In genomic region chr15:21437924-21438323, GRCm38 (mm10) we compare ENCODE assay signal across 12 mouse cellular contexts.
"Had no signal": no experiment of that assay in that cellular context is flagged by ENCODE, and none has a peak within 500 bp of the region (broad histone marks: within the 10 kb centered on the region; RNA-seq: fewer than 3 reads in every experiment).

No protein-coding gene starts in this region.

- H3K9me3 ChIP-seq: intestine, embryonic 15.5 days; limb, embryonic 13.5 days had no signal

- ATAC-seq: intestine, embryonic 15.5 days had no signal

- H3K27me3 ChIP-seq: intestine, embryonic 15.5 days; limb, embryonic 13.5 days had no signal

- H3K4me1 ChIP-seq: intestine, embryonic 15.5 days; limb, embryonic 13.5 days had no signal

- H3K4me2 ChIP-seq: intestine, embryonic 15.5 days; limb, embryonic 13.5 days had no signal

- H3K36me3 ChIP-seq: intestine, embryonic 15.5 days; limb, embryonic 13.5 days had no signal

- H3K27ac ChIP-seq: intestine, embryonic 15.5 days; layer of hippocampus, adult 2 months; limb, embryonic 13.5 days; liver, embryonic 14.5 days had no signal

- H3K9ac ChIP-seq: intestine, embryonic 15.5 days; limb, embryonic 13.5 days; liver, embryonic 14.5 days had no signal

- DNase-seq: kidney, adult 18-20 months; kidney, postnatal 10 days; kidney, postnatal 4 days; left cerebral cortex, postnatal 4 days; lung, adult 18-20 months; right cerebral cortex, adult 18-20 months; right cerebral cortex, postnatal 25 days; thymus, postnatal 36 days had no signal

- H3K4me3 ChIP-seq: intestine, embryonic 15.5 days; layer of hippocampus, adult 2 months; limb, embryonic 13.5 days had no signal
